Mouse (Mus musculus) lung, embryonic 15.5 days (tissue): ENCODE results near the gene Maz. TPM values are rescaled to one million over a fixed set of nuclear protein-coding genes. Genes with fewer than 3 reads are reported as not detected.

ENCODE experiments used
- ATAC-seq: fragments of 200-750 bp; cut with Nextera tagmentation; 2 replicates; pipeline ENCODE4 v1.8.0; 2017; ENCODE audit warnings: moderate number of reproducible peaks, borderline replicate concordance; ENCODE audit not compliant: low FRiP score, low TSS enrichment; ENCODE audit errors: extremely low read depth
- H3K27ac ChIP-seq: fragments of 300-500 bp; sonication (generic); 2 replicates; pipeline ENCODE4 v1.5.1; 2015; ENCODE audit warnings: moderate library complexity, mild to moderate bottlenecking, inconsistent platforms
- H3K27me3 ChIP-seq: fragments of 300-500 bp; sonication (generic); 2 replicates; pipeline ENCODE4 v1.6.1; 2015; ENCODE audit warnings: inconsistent platforms
- H3K36me3 ChIP-seq: fragments of 300-500 bp; sonication (generic); 2 replicates; pipeline ENCODE4 v1.6.1; 2015; ENCODE audit warnings: inconsistent platforms
- H3K4me1 ChIP-seq: fragments of 300-500 bp; sonication (generic); 2 replicates; pipeline ENCODE4 v1.6.1; 2015; ENCODE audit warnings: inconsistent platforms
- H3K4me2 ChIP-seq: fragments of 300-500 bp; sonication (generic); 2 replicates; pipeline ENCODE4 v1.6.1; 2015; ENCODE audit warnings: inconsistent platforms, mild to moderate bottlenecking, moderate library complexity
- H3K4me3 ChIP-seq: fragments of 300-500 bp; sonication (generic); 2 replicates; pipeline ENCODE4 v1.5.1; 2015; ENCODE audit warnings: mild to moderate bottlenecking, inconsistent platforms
- H3K9ac ChIP-seq: fragments of 300-500 bp; sonication (generic); 2 replicates; pipeline ENCODE4 v1.6.1; 2015; ENCODE audit warnings: inconsistent platforms
- H3K9me3 ChIP-seq: fragments of 300-500 bp; sonication (generic); 2 replicates; pipeline ENCODE4 v1.6.1; 2016; ENCODE audit warnings: inconsistent platforms
- WGBS: fragments of 180-500 bp; shearing (Covaris S2); methylation state at CpG from one replicate; pipeline ENCODE4 v1.1.7; 2015; 5-methylcytosine and 5-hydroxymethylcytosine counted together
- polyA plus RNA-seq: library from polyadenylated mRNA; unstranded; fragments of >200 nt; fragmentation: Nextera tagmentation; extraction: Ambion mirVana; gene quantifications from 2 replicates; pipeline ENCODE4 v1.2.1, GENCODE M21; 2015

The Maz gene
- polyA plus RNA-seq, 1 experiment from 2014 or later: 73.0 TPM

DNA sequence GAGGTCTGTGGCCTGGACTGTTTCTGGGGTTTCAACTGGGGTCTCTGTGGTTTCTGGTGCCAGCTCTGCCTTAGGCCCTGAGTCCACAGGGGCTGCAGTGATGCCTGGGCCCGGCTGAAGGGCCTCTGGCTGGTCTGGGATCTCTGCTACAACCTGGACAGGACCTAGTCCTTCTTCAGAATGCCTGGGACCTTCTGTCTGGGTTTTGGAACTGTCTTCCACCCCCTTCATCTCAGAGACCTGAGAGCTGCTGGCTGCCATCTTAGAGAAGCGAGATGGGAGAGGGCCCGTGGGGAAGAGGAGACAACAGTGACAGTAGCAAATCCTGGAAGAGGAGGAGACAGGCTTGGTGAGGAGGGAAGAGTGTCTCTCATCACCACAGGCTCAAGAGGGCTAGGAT is 6.8 kb downstream of the Maz start:
- WGBS: 64% methylated on average over 3 of the region's 3 CpGs
- Histone ChIP-seq H3K9me3 (no peaks in the 10 kb centered on the region), H3K36me3 (peaks cover 33% of the 10 kb centered on the region), H3K9ac (peak overlapping the region; percentile 56), H3K4me2 (peak overlapping the region; percentile 88), H3K4me3 (peak overlapping the region; percentile 47), H3K27ac (peak overlapping the region; percentile 83; the same call in 1 of the 2 replicates), H3K27me3 (no peaks in the 10 kb centered on the region), H3K4me1 (peaks cover 84% of the 10 kb centered on the region)
- no peak for ATAC-seq

DNA sequence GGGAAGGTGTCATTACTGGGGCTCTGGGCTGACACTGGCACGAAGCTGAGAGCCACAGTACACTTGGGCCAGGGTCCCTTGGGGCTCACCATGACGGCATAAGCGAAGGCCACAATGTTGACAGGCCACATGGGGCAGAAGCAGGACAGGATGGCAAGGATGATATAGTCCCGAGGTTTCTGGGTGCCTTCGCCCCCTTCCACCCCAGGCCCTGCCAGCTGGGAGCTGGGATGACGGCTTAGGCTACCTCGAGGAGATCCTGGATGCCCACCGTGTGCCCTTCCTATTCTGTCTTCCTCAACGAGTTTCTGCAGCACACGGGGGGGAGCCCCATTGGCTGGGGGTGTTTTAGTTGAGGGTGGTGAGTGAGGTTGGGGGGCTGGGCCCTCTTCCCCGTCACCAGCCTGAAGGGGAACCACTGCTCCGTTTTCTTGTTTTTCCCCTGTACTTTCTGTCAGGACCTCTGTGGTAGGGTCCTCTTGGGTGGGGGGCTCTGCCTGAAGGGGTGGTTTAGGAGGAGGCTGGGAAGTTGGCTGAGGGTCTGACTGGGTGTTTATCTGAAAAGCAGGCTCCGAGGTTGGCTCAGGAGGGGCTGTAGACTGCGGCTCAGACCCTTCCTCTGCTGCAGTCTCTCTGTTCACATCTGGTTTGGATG is 7.4 kb downstream of the Maz start:
- WGBS: 73% methylated on average over 14 of the region's 14 CpGs
- H3K9ac ChIP-seq: 0 out of 2 replicates have a peak overlapping the region, but pooled peaks have one; percentile 56

DNA sequence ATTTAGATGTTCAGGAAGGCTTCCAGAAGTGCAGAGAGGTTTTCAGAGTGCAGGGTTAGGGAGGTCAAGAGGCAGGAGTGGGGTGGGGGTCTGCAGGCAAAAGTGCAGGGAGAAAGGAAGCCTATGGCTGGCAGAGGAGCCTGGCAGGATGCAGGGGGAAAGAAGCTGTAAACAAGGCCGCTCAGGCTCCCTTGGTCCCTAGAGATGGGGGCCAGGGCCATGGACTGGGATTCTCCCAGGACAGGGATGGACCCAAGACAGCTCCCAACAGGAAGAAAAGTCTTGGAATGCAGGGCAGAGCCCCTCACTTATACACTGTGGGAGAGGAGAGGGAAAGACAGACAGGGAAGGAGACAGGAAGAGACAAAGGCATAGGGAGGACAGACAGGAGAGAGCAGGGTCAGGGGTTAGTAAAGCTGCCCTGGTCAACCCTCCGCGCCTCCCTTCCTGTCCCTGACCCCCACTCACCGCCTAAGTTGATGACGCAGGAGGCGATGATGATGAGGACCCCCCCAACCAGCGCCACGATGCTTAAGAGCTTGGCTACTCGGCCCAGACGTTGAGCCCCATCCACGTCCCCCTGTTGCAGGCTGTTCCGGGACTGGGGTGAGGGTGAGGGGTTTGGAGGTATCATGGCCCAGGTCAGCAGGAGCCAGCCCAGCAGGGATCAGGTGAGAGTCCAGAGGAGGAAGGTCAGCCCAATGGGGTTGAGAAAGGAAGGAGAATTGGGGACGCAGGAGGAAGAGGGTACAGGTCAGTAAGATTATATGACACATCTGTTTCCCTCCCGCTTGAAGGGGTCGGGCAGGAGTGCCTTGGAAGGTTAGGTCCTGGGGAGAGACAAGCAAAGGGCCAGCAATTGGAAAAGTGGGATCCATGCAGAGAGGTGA is 8.2 kb downstream of the Maz start:
- no peaks in the 10 kb centered on the region for H3K9me3 ChIP-seq
- peak overlapping the region; percentile 98 for H3K27ac ChIP-seq
- H3K4me1 ChIP-seq: peaks cover 84% of the 10 kb centered on the region
- H3K4me3 ChIP-seq: no peak overlapping the region; the same call in 1 of the 2 replicates
- peak overlapping the region; percentile 88; the same call in 1 of the 2 replicates for H3K4me2 ChIP-seq
- H3K9ac ChIP-seq: peak overlapping the region; percentile 21; the same call in 1 of the 2 replicates
- peaks cover 26% of the 10 kb centered on the region for H3K36me3 ChIP-seq
- WGBS: 66% methylated on average over 15 of the region's 15 CpGs
- H3K27me3 ChIP-seq: no peaks in the 10 kb centered on the region
- ATAC-seq: no peak

More for the DNA sequence above, 7.4 kb downstream of the Maz start:
- Histone ChIP-seq H3K27me3 (no peaks in the 10 kb centered on the region), H3K27ac (no peak overlapping the region), H3K4me2 (peak overlapping the region; percentile 88), H3K4me3 (no peak overlapping the region; the same call in 1 of the 2 replicates), H3K36me3 (peaks cover 34% of the 10 kb centered on the region), H3K4me1 (peaks cover 84% of the 10 kb centered on the region), H3K9me3 (no peaks in the 10 kb centered on the region)
- ATAC-seq: no peak

DNA sequence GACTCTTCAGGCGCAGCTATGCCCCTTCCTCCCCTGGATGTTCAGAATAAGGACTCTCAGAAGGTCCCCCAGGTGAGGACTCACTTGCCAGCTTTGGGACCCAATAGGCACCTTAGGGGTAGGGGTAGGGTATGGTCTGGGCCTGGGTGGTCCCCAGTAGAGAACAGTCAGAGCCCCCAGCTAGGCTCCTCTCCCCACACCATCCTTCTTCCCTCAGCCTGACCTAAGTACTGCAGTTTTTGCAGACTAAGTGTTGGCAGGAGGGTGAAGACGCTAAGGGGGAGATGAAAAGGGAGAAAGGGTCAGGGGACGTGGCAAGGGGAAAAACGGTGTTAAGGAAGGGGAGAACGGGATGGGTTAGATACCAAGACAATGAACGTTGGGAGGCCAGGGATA is 8.9 kb downstream of the Maz start:
- ATAC-seq: no peak
- H3K27ac ChIP-seq: peak overlapping the region; percentile 98
- no peaks in the 10 kb centered on the region for H3K9me3 ChIP-seq
- WGBS: 30% methylated on average over 6 of the region's 6 CpGs
- H3K4me2 ChIP-seq: peak overlapping the region; percentile 88
- H3K4me1 ChIP-seq: peaks cover 83% of the 10 kb centered on the region
- 0 out of 2 replicates have a peak overlapping the region, but pooled peaks have one; percentile 20 for H3K9ac ChIP-seq
- no peaks in the 10 kb centered on the region for H3K27me3 ChIP-seq
- peaks cover 26% of the 10 kb centered on the region for H3K36me3 ChIP-seq
- H3K4me3 ChIP-seq: no peak overlapping the region

DNA sequence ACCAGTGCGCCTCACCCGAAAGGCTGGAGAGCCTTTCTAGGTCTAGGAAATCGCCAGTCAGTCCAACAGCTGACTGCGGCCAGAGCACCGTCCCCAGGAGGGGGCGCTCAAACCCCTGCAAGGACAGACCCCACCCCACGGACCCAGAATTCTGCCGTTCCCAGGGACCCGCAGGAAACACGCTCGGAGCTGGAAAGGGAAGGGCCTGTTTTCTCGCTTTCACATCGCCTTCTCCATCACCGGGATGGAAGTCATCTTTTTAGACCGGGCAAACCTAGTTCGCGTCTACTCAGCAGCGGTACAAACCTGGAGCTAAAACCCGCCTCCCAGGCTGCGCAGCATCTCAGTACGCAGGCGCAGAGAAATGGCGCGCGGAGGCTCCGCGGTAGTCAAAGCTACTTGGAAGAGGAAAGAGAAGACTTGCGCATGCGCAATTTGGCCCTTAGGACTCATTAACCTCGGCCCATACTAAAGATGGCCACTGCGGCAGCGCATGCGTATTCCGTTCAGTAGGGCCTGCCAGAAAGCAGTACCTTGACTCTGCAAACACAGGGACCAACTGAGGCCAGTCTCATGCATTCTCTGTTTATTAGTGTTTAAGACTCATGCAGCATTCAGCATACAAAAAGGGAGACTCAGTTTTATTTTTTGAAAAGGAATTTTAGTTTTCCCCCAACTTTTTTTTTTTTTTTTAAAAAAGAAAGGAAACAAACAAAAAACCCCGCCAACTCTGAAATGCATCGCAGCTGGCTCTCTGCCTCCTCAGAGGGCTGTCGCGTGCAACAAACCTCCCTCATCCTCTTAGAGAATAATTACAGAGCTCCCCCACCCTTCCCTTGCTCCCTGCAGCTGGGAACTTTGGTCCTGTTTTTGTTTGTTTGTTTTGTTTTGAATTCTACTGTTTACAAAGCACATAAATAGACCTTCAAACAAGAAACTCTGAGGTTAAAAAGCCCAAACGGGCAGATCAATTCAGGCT is 9.6 kb downstream of the Maz start, which contains the start of gene Pagr1a:
Gene Pagr1a (minus strand): TSS at position 382 of the 979 bp plus-strand sequence.
- Histone ChIP-seq H3K4me3 (peak within 1 kb of the TSS; percentile 64), H3K4me2 (peak within 1 kb of the TSS; percentile 88), H3K4me1 (peaks cover 77% of the 10 kb centered on the region), H3K9me3 (no peaks in the 10 kb centered on the region), H3K36me3 (peaks cover 22% of the 10 kb centered on the region), H3K9ac (peak within 1 kb of the TSS; percentile 87), H3K27ac (peak within 1 kb of the TSS; percentile 98), H3K27me3 (no peaks in the 10 kb centered on the region)
- ATAC-seq: peak; percentile 84
- WGBS: under 1% methylated on average over 39 of the region's 39 CpGs

DNA sequence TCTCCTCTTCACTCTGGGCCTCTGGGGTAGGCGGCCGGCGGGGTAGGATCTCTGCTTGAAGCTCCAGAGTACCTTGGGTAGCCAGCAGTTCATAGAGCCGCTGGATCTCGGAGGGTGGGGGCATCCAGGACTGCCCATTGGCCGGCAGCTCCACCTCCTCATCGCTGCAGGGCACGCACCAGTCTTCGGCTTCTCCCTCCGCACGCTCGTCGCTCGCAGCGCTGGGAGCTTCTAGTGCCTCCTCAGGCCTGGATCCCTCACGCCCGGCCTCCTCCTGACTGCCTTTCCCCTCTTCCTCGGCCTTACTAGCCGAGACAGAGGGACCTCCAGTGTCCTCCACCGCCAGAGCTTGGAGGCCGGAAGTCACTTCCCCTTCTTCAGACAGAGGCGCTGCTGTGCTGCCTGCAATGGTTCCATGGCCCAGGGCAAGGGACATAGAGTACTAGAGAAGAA is 10.3 kb downstream of the Maz start:
- Histone ChIP-seq H3K27ac (peak overlapping the region; percentile 98), H3K4me2 (peak overlapping the region; percentile 88), H3K36me3 (peaks cover 18% of the 10 kb centered on the region), H3K9me3 (no peaks in the 10 kb centered on the region), H3K9ac (peak overlapping the region; percentile 87), H3K4me3 (peak overlapping the region; percentile 64), H3K4me1 (peaks cover 74% of the 10 kb centered on the region), H3K27me3 (no peaks in the 10 kb centered on the region)
- peak; percentile 44 for ATAC-seq
- WGBS: 0% methylated on average over 22 of the region's 22 CpGs

DNA sequence TGATC is 10.6 kb downstream of the Maz start, which contains the start of gene Pagr1b:
Gene Pagr1b (minus strand): TSS at position 4 of the 5 bp plus-strand sequence.
- Histone ChIP-seq H3K4me2 (peak within 1 kb of the TSS; percentile 88), H3K4me3 (peak within 1 kb of the TSS; percentile 64), H3K9ac (peak within 1 kb of the TSS; percentile 87), H3K27ac (peak within 1 kb of the TSS; percentile 98), H3K9me3 (no peaks in the 10 kb centered on the region), H3K27me3 (no peaks in the 10 kb centered on the region), H3K4me1 (peaks cover 71% of the 10 kb centered on the region), H3K36me3 (peaks cover 18% of the 10 kb centered on the region)
- no peak for ATAC-seq

DNA sequence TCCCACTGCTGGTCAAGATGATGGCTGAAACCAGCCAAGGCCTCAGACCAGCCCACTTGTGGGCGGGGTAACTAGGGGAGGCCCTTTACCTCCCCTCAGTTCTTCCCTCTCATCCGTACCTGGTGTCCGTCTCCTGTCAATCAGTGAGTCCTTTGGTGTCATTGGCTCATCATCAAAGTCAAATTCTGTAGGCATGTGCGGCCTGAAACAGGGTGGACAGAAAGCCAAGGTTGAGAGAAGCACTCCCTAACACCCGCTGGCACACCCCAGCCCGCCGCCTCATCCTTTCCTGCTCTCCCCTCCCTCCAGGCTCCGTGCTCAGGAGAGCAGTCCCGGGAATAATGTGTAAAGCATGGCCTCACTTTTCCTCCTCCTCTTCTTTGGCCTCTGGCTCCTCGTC is 10.8 kb downstream of the Maz start:
- Histone ChIP-seq H3K36me3 (peaks cover 18% of the 10 kb centered on the region), H3K4me1 (peaks cover 69% of the 10 kb centered on the region), H3K9me3 (no peaks in the 10 kb centered on the region), H3K9ac (peak overlapping the region; percentile 87), H3K4me2 (peak overlapping the region; percentile 88), H3K27ac (peak overlapping the region; percentile 98), H3K4me3 (peak overlapping the region; percentile 64), H3K27me3 (no peaks in the 10 kb centered on the region)
- no peak for ATAC-seq
- under 1% methylated on average over 10 of the region's 10 CpGs for WGBS

DNA sequence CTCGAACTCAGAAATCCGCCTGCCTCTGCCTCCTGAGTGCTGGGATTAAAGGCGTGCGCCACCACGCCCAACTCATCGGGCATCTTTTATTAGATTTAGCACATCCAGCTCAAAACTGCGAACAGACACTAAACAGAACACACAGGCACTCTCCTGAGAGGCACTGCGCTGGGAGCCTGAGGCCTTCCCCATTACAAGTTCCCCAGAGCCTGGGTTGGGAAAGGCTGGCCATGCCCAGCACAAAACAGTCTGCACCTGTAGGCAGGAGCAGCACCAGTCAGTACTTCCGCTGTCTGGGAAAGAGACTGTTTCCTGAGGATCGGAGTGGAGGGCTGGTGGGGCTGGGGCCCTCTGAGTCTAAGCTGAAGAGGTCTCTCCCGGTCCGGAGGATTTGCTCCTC is 11.8 kb downstream of the Maz start:
- H3K9ac ChIP-seq: no peak overlapping the region
- H3K4me3 ChIP-seq: peak overlapping the region; percentile 64
- H3K9me3 ChIP-seq: no peaks in the 10 kb centered on the region
- peak overlapping the region; percentile 37; the same call in 1 of the 2 replicates for H3K27ac ChIP-seq
- H3K4me2 ChIP-seq: peak overlapping the region; percentile 88
- no peaks in the 10 kb centered on the region for H3K27me3 ChIP-seq
- 88% methylated on average over 12 of the region's 12 CpGs for WGBS
- no peak for ATAC-seq
- peaks cover 60% of the 10 kb centered on the region for H3K4me1 ChIP-seq
- H3K36me3 ChIP-seq: peaks cover 18% of the 10 kb centered on the region

DNA sequence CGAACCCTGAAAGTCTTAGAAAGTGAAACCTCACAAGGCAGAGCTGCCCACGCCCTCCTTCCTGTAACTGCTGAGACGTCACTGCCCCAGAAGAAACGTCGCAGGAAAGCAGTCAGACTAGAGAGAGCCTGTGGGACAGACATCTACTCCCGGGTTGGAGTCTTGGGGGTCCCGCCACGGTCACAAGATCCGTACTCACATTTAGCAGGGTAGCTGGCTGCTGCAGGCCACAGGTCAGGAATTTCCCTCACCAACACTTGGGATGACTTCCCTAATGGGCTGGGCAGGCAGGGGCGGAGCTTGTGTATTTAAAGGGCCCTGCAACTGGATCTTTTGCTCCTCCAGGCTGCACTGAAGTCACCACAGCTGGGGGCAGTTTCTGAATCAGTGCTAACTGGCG is 12.5 kb downstream of the Maz start, which contains the start of gene Mvp:
Gene Mvp (minus strand): TSS at position 302 of the 400 bp plus-strand sequence.
- Histone ChIP-seq H3K9ac (peak within 1 kb of the TSS; percentile 87), H3K4me3 (peak within 1 kb of the TSS; percentile 64), H3K4me1 (peaks cover 53% of the 10 kb centered on the region), H3K9me3 (no peaks in the 10 kb centered on the region), H3K36me3 (peaks cover 18% of the 10 kb centered on the region), H3K4me2 (peak within 1 kb of the TSS; percentile 88), H3K27ac (peak within 1 kb of the TSS; percentile 37), H3K27me3 (no peaks in the 10 kb centered on the region)
- peak; percentile 12; the same call in 1 of the 2 replicates for ATAC-seq
- 18% methylated on average over 11 of the region's 11 CpGs for WGBS

DNA sequence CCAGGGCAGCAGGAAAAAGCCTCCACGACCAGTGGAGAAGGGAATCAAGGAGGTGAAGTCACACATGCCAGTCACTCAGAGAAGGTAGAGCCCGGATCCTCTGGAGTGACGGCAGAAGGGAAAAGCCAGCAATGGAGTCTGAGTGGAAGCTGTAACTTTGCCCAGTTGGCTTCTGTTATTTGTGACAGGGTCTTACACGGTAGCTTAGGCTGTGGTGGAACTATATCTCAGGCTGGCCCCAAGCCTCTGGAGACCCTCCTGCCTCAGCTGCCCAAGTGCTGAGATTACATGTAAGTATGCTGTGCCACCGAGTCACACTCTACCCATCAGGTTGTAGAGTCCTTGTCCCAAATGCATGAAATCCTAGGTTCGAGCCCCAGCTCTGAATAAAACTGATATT is 13.5 kb downstream of the Maz start:
- Histone ChIP-seq H3K9ac (no peak overlapping the region), H3K36me3 (peaks cover 18% of the 10 kb centered on the region), H3K9me3 (no peaks in the 10 kb centered on the region), H3K4me3 (no peak overlapping the region), H3K27me3 (no peaks in the 10 kb centered on the region), H3K27ac (no peak overlapping the region), H3K4me2 (no peak overlapping the region; the same call in 1 of the 2 replicates), H3K4me1 (peaks cover 47% of the 10 kb centered on the region)
- no peak for ATAC-seq
- WGBS: 90% methylated on average over 6 of the region's 6 CpGs
